Mouse (Mus musculus) forebrain, postnatal 0 days (tissue): ENCODE results near the gene Pex7. TPM values are rescaled to one million over a fixed set of nuclear protein-coding genes. Genes with fewer than 3 reads are reported as not detected.

Experiments used
- ATAC-seq: fragments of 200-750 bp; cut with Nextera tagmentation; 2 replicates; pipeline ENCODE4 v1.8.0; 2017; ENCODE audit warnings: mild to moderate bottlenecking, moderate library complexity
- DNase-seq: peaks from one replicate; pipeline ENCODE4 v3.0.0-alpha.2; 2015
- H3K27ac ChIP-seq: fragments of 300-500 bp; sonication (generic); 2 replicates; pipeline ENCODE4 v1.5.1; 2014; ENCODE audit warnings: low read depth, mild to moderate bottlenecking, antibody characterized with exemption, low read length, moderate library complexity, mixed read lengths
- H3K27me3 ChIP-seq: fragments of 300-500 bp; sonication (generic); 2 replicates; pipeline ENCODE4 v1.6.1; 2014; ENCODE audit warnings: mild to moderate bottlenecking, low read length, mixed read lengths; ENCODE audit not compliant: insufficient read depth
- H3K36me3 ChIP-seq: fragments of 300-500 bp; sonication (generic); 2 replicates; pipeline ENCODE4 v1.6.1; 2014; ENCODE audit warnings: mild to moderate bottlenecking, moderate library complexity; ENCODE audit not compliant: insufficient read depth
- H3K4me1 ChIP-seq: fragments of 300-500 bp; sonication (generic); 2 replicates; pipeline ENCODE4 v1.6.1; 2014; ENCODE audit warnings: antibody characterized with exemption; ENCODE audit not compliant: insufficient read depth
- H3K4me2 ChIP-seq: fragments of 300-500 bp; sonication (generic); 2 replicates; pipeline ENCODE4 v1.6.1; 2014; ENCODE audit warnings: low read depth, mild to moderate bottlenecking, moderate library complexity
- H3K4me3 ChIP-seq: fragments of 300-500 bp; sonication (generic); 2 replicates; pipeline ENCODE4 v1.5.1; 2014; ENCODE audit warnings: low read depth, low read length, mixed read lengths
- H3K9ac ChIP-seq: fragments of 300-500 bp; sonication (generic); 2 replicates; pipeline ENCODE4 v1.6.1; 2014; ENCODE audit warnings: mild to moderate bottlenecking
- H3K9me3 ChIP-seq: fragments of 300-500 bp; sonication (generic); 2 replicates; pipeline ENCODE4 v1.6.1; 2016; ENCODE audit warnings: low read length
- CTCF ChIP-seq: sonication (generic); IDR thresholded peaks from 2 replicates; pipeline ENCODE4 v1.5.1; 2016; ENCODE audit warnings: antibody characterized with exemption, control low read depth, low read depth
- WGBS: fragments of 180-500 bp; shearing (Covaris S2); extraction: QIAGEN DNeasy Blood & Tissue Kit; methylation state at CpG from one replicate; pipeline ENCODE4 v1.1.7; 2014; 5-methylcytosine and 5-hydroxymethylcytosine counted together
- polyA plus RNA-seq: library from polyadenylated mRNA; unstranded; fragments of >200 nt; fragmentation: Nextera tagmentation; extraction: Ambion mirVana; gene quantifications from 2 replicates; pipeline ENCODE4 v1.2.1, GENCODE M21; 2015
- total RNA-seq: library from RNA; depleted of rRNA; stranded (reverse); fragments of >200 nt; gene quantifications from 2 replicates; pipeline ENCODE4 v1.2.3, GENCODE M21; 2014

The Pex7 gene
- total and polyA plus RNA-seq, 2 experiments from 2014 or later = 31.2 to 38.2 TPM

- ATAC-seq = no peak
- WGBS = 92% methylated on average over 7 of the region's 7 CpGs
- H3K4me3 ChIP-seq = no peak overlapping the region
Measured at GRCm38 (mm10) chr10:19940127-19940526, 32.6 kb upstream of the Pex7 start.

GRCm38 (mm10) chr10:19939282-19939705 is 31.8 kb upstream of the Pex7 start:
- Histone ChIP-seq H3K9me3 (no peaks in the 10 kb centered on the region), H3K36me3 (no peaks in the 10 kb centered on the region), H3K4me2 (no peak overlapping the region), H3K27ac (no peak overlapping the region), H3K27me3 (no peaks in the 10 kb centered on the region; the same call in none of the 2 replicates), H3K4me1 (no peaks in the 10 kb centered on the region), H3K9ac (no peak overlapping the region), H3K4me3 (no peak overlapping the region)
- no peak for ATAC-seq
- TF ChIP-seq CTCF = no peak
- 52% methylated on average over 8 of the region's 8 CpGs for WGBS
- no peak for DNase-seq

More at GRCm38 (mm10) chr10:19940127-19940526, 32.6 kb upstream of the Pex7 start:
- TF ChIP-seq CTCF = no peak
- Histone ChIP-seq H3K9me3 (no peaks in the 10 kb centered on the region), H3K9ac (no peak overlapping the region), H3K27me3 (no peaks in the 10 kb centered on the region; the same call in none of the 2 replicates), H3K4me1 (no peaks in the 10 kb centered on the region), H3K36me3 (no peaks in the 10 kb centered on the region), H3K4me2 (no peak overlapping the region), H3K27ac (no peak overlapping the region)
- no peak for DNase-seq

- no peak for ATAC-seq
Measured at GRCm38 (mm10) chr10:19938738-19939137, 31.2 kb upstream of the Pex7 start.

GRCm38 (mm10) chr10:19936961-19937708 is 29.6 kb upstream of the Pex7 start:
- 74% methylated on average over 9 of the region's 9 CpGs for WGBS
- no peak for TF ChIP-seq CTCF
- ATAC-seq (no peak), DNase-seq (no peak)
- Histone ChIP-seq H3K4me2 (no peak overlapping the region), H3K4me1 (no peaks in the 10 kb centered on the region), H3K9ac (no peak overlapping the region), H3K27me3 (no peaks in the 10 kb centered on the region; the same call in none of the 2 replicates), H3K4me3 (no peak overlapping the region), H3K36me3 (no peaks in the 10 kb centered on the region), H3K9me3 (no peaks in the 10 kb centered on the region), H3K27ac (no peak overlapping the region)

More at GRCm38 (mm10) chr10:19938738-19939137, 31.2 kb upstream of the Pex7 start:
- no peaks in the 10 kb centered on the region for H3K36me3 ChIP-seq
- H3K9ac ChIP-seq = no peak overlapping the region
- 50% methylated on average over 6 of the region's 6 CpGs for WGBS
- H3K4me2 ChIP-seq = no peak overlapping the region
- H3K4me3 ChIP-seq = no peak overlapping the region
- DNase-seq = no peak
- no peaks in the 10 kb centered on the region for H3K9me3 ChIP-seq
- H3K4me1 ChIP-seq = no peaks in the 10 kb centered on the region
- H3K27ac ChIP-seq = no peak overlapping the region
- H3K27me3 ChIP-seq = no peaks in the 10 kb centered on the region; the same call in none of the 2 replicates
- TF ChIP-seq CTCF = no peak

- Histone ChIP-seq H3K4me3 (no peak overlapping the region), H3K9me3 (no peaks in the 10 kb centered on the region), H3K27me3 (peaks cover 2% of the 10 kb centered on the region), H3K36me3 (no peaks in the 10 kb centered on the region), H3K9ac (no peak overlapping the region), H3K4me1 (no peaks in the 10 kb centered on the region), H3K4me2 (no peak overlapping the region), H3K27ac (no peak overlapping the region)
- DNase-seq (peak; percentile 10), ATAC-seq (no peak)
- TF ChIP-seq CTCF = no peak
- WGBS = 37% methylated on average over 4 of the region's 4 CpGs
Measured at GRCm38 (mm10) chr10:19935821-19936367, 28.4 kb upstream of the Pex7 start.

- DNase-seq (no peak), ATAC-seq (no peak)
- Histone ChIP-seq H3K4me1 (no peaks in the 10 kb centered on the region), H3K9me3 (no peaks in the 10 kb centered on the region), H3K9ac (peak overlapping the region; percentile 64; the same call in 1 of the 2 replicates), H3K36me3 (no peaks in the 10 kb centered on the region), H3K4me2 (peak overlapping the region; percentile 91), H3K27me3 (peaks cover 2% of the 10 kb centered on the region), H3K4me3 (peak overlapping the region; percentile 77), H3K27ac (no peak overlapping the region)
- no peak for TF ChIP-seq CTCF
- WGBS = 5% methylated on average over 10 of the region's 10 CpGs
Measured at GRCm38 (mm10) chr10:19935295-19935623, 27.8 kb upstream of the Pex7 start.
